Mouse (Mus musculus) midbrain, embryonic 14.5 days (tissue): ENCODE data around the gene Pbdc1. TPM values are rescaled to one million over a fixed set of nuclear protein-coding genes. Genes with fewer than 3 reads are reported as not detected.
A peak's percentile ranks its signal among the peaks of the same experiment; 100 is the strongest.
"Not testable (repeated sequence)": the region's sequence is repeated elsewhere in the genome, so short reads cannot be mapped to it uniquely, and the experiment has no call there.

ENCODE experiments used
- ATAC-seq: fragments of 200-750 bp; cut with Nextera tagmentation; 2 replicates; pipeline ENCODE4 v1.8.0; 2017; ENCODE audit warnings: moderate number of reproducible peaks, moderate library complexity; ENCODE audit not compliant: low FRiP score, low TSS enrichment
- DNase-seq: peaks from one replicate; pipeline ENCODE4 v3.0.0-alpha.2; 2015
- H3K27ac ChIP-seq: fragments of 300-500 bp; sonication (generic); replicated peaks from 2 replicates; pipeline ENCODE4 v1.5.1; 2014; ENCODE audit warnings: mild to moderate bottlenecking, low read depth, low read length, moderate library complexity
- H3K27me3 ChIP-seq: fragments of 300-500 bp; sonication (generic); 2 replicates; pipeline ENCODE4 v1.6.1; 2014; ENCODE audit warnings: low read length, control low read depth, mixed read lengths; ENCODE audit not compliant: control insufficient read depth, insufficient read depth
- H3K36me3 ChIP-seq: fragments of 300-500 bp; sonication (generic); 2 replicates; pipeline ENCODE4 v1.6.1; 2014; ENCODE audit warnings: low read length, control low read depth; ENCODE audit not compliant: control insufficient read depth, insufficient read depth
- H3K4me1 ChIP-seq: fragments of 300-500 bp; sonication (generic); 2 replicates; pipeline ENCODE4 v1.6.1; 2014; ENCODE audit warnings: mild to moderate bottlenecking, antibody characterized with exemption, low read length, control low read depth; ENCODE audit not compliant: control insufficient read depth, insufficient read depth
- H3K4me2 ChIP-seq: fragments of 300-500 bp; sonication (generic); 2 replicates; pipeline ENCODE4 v1.6.1; 2014; ENCODE audit warnings: mild to moderate bottlenecking, low read length, moderate library complexity
- H3K4me3 ChIP-seq: fragments of 300-500 bp; sonication (generic); replicated peaks from 2 replicates; pipeline ENCODE4 v1.5.1; 2014; ENCODE audit warnings: low read depth, low read length
- H3K9ac ChIP-seq: fragments of 300-500 bp; sonication (generic); replicated peaks from 2 replicates; pipeline ENCODE4 v1.6.1; 2014; ENCODE audit warnings: mild to moderate bottlenecking, low read length, moderate library complexity
- H3K9me3 ChIP-seq: fragments of 300-500 bp; sonication (generic); 2 replicates; pipeline ENCODE4 v1.6.1; 2016; ENCODE audit warnings: low read length, control low read depth, mixed read lengths; ENCODE audit not compliant: control insufficient read depth
- WGBS: fragments of 180-500 bp; shearing (Covaris S2); extraction: QIAGEN DNeasy Blood & Tissue Kit; methylation state at CpG from one replicate; pipeline ENCODE4 v1.1.7; 2014; 5-methylcytosine and 5-hydroxymethylcytosine counted together
- polyA plus RNA-seq: library from polyadenylated mRNA; unstranded; fragments of >200 nt; fragmentation: Nextera tagmentation; extraction: Ambion mirVana; gene quantifications from 2 replicates; pipeline ENCODE4 v1.2.1, GENCODE M21; 2014

Gene Pbdc1
- polyA plus RNA-seq, 1 experiment from 2014 or later = 29.4 TPM

DNA sequence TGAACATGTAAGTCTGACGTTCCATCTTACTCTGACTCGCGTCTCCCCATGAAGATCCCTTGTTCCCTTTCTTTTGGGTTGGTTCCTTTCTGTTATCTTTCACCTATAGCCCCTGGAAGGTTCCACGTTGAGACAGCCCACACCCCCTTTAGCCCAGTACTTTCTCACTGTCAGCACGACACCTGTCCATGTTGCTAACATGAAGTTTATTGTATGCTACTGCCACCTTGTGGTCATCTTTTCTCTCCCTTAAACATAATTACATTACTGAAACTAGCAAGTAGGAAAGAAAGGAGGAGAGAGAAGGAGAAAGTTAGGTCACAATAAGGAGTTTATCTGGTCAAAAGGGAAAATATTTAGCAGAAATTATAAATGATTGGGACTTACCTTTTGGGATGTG, 24.6 kb downstream of the Pbdc1 start:
- no peak overlapping the region for H3K4me2 ChIP-seq
- 35% methylated on average over 5 of the region's 5 CpGs for WGBS
- no peak overlapping the region for H3K27ac ChIP-seq
- peak; percentile 84 for DNase-seq
- H3K4me3 ChIP-seq = no peak overlapping the region
- H3K36me3 ChIP-seq = no peaks in the 10 kb centered on the region
- H3K9ac ChIP-seq = no peak overlapping the region
- no peak for ATAC-seq
- H3K9me3 ChIP-seq = no peaks in the 10 kb centered on the region
- no peaks in the 10 kb centered on the region for H3K4me1 ChIP-seq
- H3K27me3 ChIP-seq = no peaks in the 10 kb centered on the region

GRCm38 (mm10) chrX:105114994-105115393, 35.4 kb downstream of the Pbdc1 start:
- Histone ChIP-seq H3K36me3 (no peaks in the 10 kb centered on the region), H3K4me2 (no peak overlapping the region), H3K9ac (no peak overlapping the region), H3K4me1 (no peaks in the 10 kb centered on the region), H3K27me3 (peaks cover 7% of the 10 kb centered on the region; the same call in 1 of the 2 replicates), H3K9me3 (no peaks in the 10 kb centered on the region), H3K27ac (no peak overlapping the region), H3K4me3 (no peak overlapping the region)
- 54% methylated on average over 2 of the region's 2 CpGs for WGBS
- ATAC-seq (no peak), DNase-seq (no peak)

DNA sequence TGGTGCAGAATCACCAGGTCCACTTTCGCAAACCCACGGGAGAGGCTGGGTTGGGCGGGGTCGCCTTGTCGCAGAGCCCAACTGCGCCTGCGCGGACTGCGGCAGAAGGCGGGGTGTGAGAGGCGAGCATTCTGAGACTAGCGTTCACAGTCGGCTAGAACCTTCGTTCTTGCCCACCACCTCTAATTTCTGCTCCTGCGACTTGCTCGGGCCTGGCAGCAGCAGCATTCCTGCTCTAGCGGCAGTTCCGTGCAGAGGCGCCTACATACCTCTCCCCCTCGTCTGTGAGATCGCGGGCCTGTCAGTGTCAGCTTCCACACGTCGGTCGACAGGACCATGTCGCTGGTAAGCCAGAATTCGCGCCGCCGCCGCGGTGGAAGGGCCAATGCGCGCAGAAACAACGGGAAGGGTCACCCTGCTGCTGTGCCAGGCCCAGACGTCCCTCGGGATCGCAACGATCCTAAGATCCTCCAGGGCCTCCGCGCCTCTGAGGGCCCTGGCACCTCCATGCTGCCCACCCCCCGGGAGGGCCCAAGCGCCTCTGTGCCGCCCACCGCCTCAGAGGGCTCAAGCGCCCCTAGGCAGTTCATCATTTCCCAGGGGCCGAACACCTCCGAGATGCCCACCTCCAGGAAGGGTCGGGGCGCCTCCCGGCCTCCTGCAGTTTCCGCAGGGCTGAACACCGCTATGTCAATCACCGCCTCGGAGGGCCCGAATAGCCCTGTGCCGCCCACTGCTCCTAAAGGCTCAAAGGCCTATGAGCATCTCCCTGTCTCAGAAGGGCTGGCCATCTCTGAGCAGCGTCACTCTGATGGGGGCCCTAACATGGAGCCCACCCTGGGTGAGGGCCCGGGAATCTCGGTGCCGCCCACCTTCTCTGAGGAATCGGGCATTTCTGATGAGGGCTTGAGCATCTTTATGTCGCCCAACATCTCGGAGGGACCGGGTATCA, 41.0 kb downstream of the Pbdc1 start, which contains the start of gene Magee1:
Magee1 (plus strand) TSS at position 104 of the 952 bp plus-strand sequence.
- DNase-seq (peak; percentile 89), ATAC-seq (peak; percentile 74)
- H3K27me3 ChIP-seq = peaks cover 21% of the 10 kb centered on the region; the same call in 1 of the 2 replicates

DNA sequence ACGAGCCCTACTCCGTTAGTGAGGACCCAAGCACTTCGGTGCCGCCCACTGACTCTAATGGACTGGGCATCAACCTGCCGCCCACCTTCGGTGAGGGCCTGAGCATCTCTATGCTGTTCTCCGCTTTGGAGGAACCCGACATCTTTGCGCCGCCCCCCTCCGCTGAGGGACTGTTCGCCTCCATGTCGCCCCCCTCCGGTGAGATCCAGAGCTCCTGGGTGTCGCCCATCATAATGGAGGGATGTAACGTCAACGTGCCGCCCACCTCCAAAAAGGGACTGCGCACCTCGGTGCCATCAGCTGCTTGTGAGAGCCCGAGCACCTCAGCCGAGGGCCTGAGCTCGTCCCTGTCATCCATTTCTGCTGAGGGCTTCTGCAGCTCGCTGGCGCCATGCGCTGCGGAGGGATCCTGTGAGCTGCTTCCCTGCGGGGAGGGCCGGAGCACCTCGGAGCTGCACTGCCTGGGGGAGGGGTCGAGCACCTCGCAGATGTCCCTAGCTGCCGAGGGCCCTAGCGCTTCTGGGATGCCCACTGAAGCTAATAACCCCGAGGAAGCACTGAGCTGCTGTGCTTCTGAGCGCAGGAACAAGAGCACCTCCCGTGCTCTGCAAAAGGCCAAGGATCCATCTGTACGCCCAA, 41.8 kb downstream of the Pbdc1 start:
- H3K27ac ChIP-seq = peak overlapping the region; percentile 86

More for the DNA sequence above, 41.0 kb downstream of the Pbdc1 start, which contains the start of gene Magee1:
- H3K9me3 ChIP-seq = no peaks in the 10 kb centered on the region
- H3K4me1 ChIP-seq = no peaks in the 10 kb centered on the region
- H3K9ac ChIP-seq = peak within 1 kb of the TSS; percentile 75
- H3K36me3 ChIP-seq = peaks cover 5% of the 10 kb centered on the region; the same call in 1 of the 2 replicates
- peak within 1 kb of the TSS; percentile 59 for H3K4me2 ChIP-seq
- H3K4me3 ChIP-seq = peak within 1 kb of the TSS; percentile 56
- WGBS = 20% methylated on average over 65 of the region's 65 CpGs
- peak within 1 kb of the TSS; percentile 86 for H3K27ac ChIP-seq

DNA sequence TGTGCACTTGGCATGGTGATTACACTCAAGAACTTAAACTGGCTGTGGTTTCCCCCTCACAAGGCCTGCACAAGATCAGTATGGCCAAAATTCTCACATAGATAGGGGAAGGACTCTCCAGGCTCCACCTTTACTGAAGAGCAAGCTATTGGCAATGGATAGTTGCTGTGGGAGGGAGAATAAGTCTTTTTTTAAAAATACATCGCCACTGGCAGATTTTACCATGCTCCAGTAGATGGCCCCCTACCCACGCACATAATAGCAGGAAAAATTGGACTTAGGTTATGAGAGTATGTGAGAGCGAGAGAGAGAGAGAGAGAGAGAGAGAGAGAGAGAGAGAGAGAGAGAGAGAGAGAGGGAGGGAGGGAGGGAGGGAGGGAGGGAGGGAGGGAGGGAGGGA, 45.3 kb downstream of the Pbdc1 start:
- Histone ChIP-seq H3K9ac (no peak overlapping the region), H3K27me3 (peaks cover 15% of the 10 kb centered on the region; the same call in 1 of the 2 replicates), H3K9me3 (no peaks in the 10 kb centered on the region), H3K4me1 (no peaks in the 10 kb centered on the region), H3K27ac (no peak overlapping the region), H3K4me2 (no peak overlapping the region), H3K4me3 (no peak overlapping the region), H3K36me3 (peaks cover 5% of the 10 kb centered on the region; the same call in 1 of the 2 replicates)
- ATAC-seq (no peak), DNase-seq (peak; percentile 71)
- 34% methylated on average over 2 of the region's 3 CpGs for WGBS

More for the DNA sequence above, 41.8 kb downstream of the Pbdc1 start:
- Histone ChIP-seq H3K36me3 (peaks cover 5% of the 10 kb centered on the region; the same call in 1 of the 2 replicates), H3K4me1 (no peaks in the 10 kb centered on the region), H3K9ac (peak overlapping the region; percentile 75), H3K4me2 (peak overlapping the region; percentile 59), H3K4me3 (peak overlapping the region; percentile 56), H3K9me3 (no peaks in the 10 kb centered on the region), H3K27me3 (peaks cover 21% of the 10 kb centered on the region; the same call in 1 of the 2 replicates)
- peak; percentile 87 for ATAC-seq
- peak; percentile 87 for DNase-seq
- WGBS = 21% methylated on average over 38 of the region's 38 CpGs

- Histone ChIP-seq H3K4me3 (peak overlapping the region; percentile 18), H3K36me3 (no peaks in the 10 kb centered on the region), H3K9me3 (no peaks in the 10 kb centered on the region), H3K27ac (no peak overlapping the region), H3K4me1 (no peaks in the 10 kb centered on the region), H3K27me3 (peaks cover 10% of the 10 kb centered on the region; the same call in 1 of the 2 replicates), H3K4me2 (peak overlapping the region; percentile 29; the same call in 1 of the 2 replicates), H3K9ac (no peak overlapping the region)
- DNase-seq (peak; percentile 19), ATAC-seq (peak; percentile 55; the same call in 1 of the 2 replicates)
- WGBS = 56% methylated on average over 26 of the region's 26 CpGs
Observed at GRCm38 (mm10) chrX:105151872-105152461, 72.4 kb downstream of the Pbdc1 start.

GRCm38 (mm10) chrX:105165007-105165406, 85.5 kb downstream of the Pbdc1 start:
- ATAC-seq, H3K27ac ChIP-seq, H3K9me3 ChIP-seq, DNase-seq, H3K4me3 ChIP-seq, H3K4me2 ChIP-seq, H3K36me3 ChIP-seq, H3K27me3 ChIP-seq, H3K9ac ChIP-seq, H3K4me1 ChIP-seq: not testable (repeated sequence)
- 72% methylated on average over 6 of the region's 6 CpGs for WGBS
